Mouse (Mus musculus): ENCODE data around the gene Prdm11. TPM values are rescaled to one million over a fixed set of nuclear protein-coding genes. Genes with fewer than 3 reads are reported as not detected.

Gene Prdm11
- total and polyA plus RNA-seq, 3 experiments: 33.8 to 122 (median 87.1) TPM

- DNase-seq (ENCODE audit: low spot score) (no peak), ATAC-seq (ENCODE audit: extremely low read depth, insufficient number of reproducible peaks, low FRiP score, poor library complexity, severe bottlenecking) (no peak)
- Histone ChIP-seq H3K36me3 (replicated peaks) (no peaks in the 10 kb centered on the region), H3K4me3 (ENCODE audit: low read depth, low read length) (no peak overlapping the region), H3K27me3 (ENCODE audit: insufficient read depth, low read length) (peaks cover 45% of the 10 kb centered on the region), H3K9me3 (replicated peaks) (no peaks in the 10 kb centered on the region), H3K4me1 (ENCODE audit: insufficient read depth, low read depth, low read length) (peaks cover 2% of the 10 kb centered on the region; the same call in 1 of the 2 replicates)
- TF ChIP-seq TAL1 (conservative IDR thresholded peaks at IDR 0.05; ENCODE audit: low read depth, low read length) (no peak), POLR2AphosphoS5 (IDR thresholded peaks at IDR 0.05; ENCODE audit: insufficient replicate concordance, low read depth, low read length) (no peak), GATA2 (IDR thresholded peaks at IDR 0.05; ENCODE audit: borderline replicate concordance, low read depth, low read length) (no peak), CTCF (IDR thresholded peaks at IDR 0.05; ENCODE audit: low read depth, low read length) (no peak), GATA1 (IDR thresholded peaks at IDR 0.05; ENCODE audit: borderline replicate concordance, low read length) (no peak)
Observed at GRCm38 (mm10) chr2:92938063-92938462, 107.9 kb downstream of the Prdm11 start.

- DNase-seq (ENCODE audit: low spot score): no peak
- Histone ChIP-seq H3K4me3 (ENCODE audit: low read depth, low read length) (no peak overlapping the region), H3K4me1 (ENCODE audit: insufficient read depth, low read depth, low read length) (0 out of 2 replicates have a peak, but pooled peaks cover 5% of the 10 kb centered on the region), H3K9me3 (replicated peaks) (no peaks in the 10 kb centered on the region), H3K36me3 (replicated peaks) (no peaks in the 10 kb centered on the region), H3K27me3 (ENCODE audit: insufficient read depth, low read length) (peaks cover 47% of the 10 kb centered on the region)
- ATAC-seq (ENCODE audit: extremely low read depth, insufficient number of reproducible peaks, low FRiP score, poor library complexity, severe bottlenecking): no peak
- TF ChIP-seq POLR2AphosphoS5 (IDR thresholded peaks at IDR 0.05; ENCODE audit: insufficient replicate concordance, low read depth, low read length) (no peak), GATA2 (IDR thresholded peaks at IDR 0.05; ENCODE audit: borderline replicate concordance, low read depth, low read length) (no peak), GATA1 (IDR thresholded peaks at IDR 0.05; ENCODE audit: borderline replicate concordance, low read length) (no peak), TAL1 (conservative IDR thresholded peaks at IDR 0.05; ENCODE audit: low read depth, low read length) (no peak), CTCF (IDR thresholded peaks at IDR 0.05; ENCODE audit: low read depth, low read length) (no peak)
Observed at GRCm38 (mm10) chr2:92935483-92935882, 110.5 kb downstream of the Prdm11 start.

DNA sequence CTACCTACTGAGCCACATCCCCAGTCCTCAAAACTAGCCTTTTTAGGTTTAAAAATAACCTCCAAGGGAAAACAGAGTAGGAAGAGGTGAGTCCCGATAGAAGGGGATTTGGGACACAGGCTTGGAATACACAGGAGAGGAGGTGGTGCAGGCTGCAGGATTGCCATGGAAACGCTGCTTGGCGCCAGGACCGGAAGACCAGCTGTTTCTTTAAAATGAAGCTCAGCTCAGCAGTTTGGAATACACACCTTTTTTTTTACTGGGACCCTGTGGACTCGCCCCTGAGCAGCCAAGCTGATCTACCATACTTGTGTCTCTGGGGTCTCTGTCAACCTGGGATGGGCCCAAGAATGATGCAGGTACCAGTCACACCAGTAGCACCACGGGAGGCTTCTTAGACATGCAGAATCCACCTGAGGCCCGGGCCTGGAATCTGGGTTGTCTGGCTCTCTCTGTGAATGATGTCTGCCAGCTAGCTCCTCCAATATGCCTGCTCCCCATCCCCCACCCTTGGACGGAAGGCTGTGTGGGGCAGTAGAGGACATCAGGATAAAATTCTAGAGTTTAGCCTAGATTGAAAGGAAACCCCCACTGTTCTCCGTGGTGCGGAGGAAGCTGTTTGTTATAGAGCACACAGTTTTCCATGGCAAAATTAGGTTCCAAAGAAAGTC, 111.5 kb downstream of the Prdm11 start:
- ATAC-seq (ENCODE audit: extremely low read depth, insufficient number of reproducible peaks, low FRiP score, poor library complexity, severe bottlenecking) (no peak), DNase-seq (ENCODE audit: low spot score) (no peak)
- H3K27me3 ChIP-seq (ENCODE audit: insufficient read depth, low read length): peaks cover 54% of the 10 kb centered on the region
- H3K9me3 ChIP-seq (replicated peaks): no peaks in the 10 kb centered on the region
- H3K4me3 ChIP-seq (ENCODE audit: low read depth, low read length): no peak overlapping the region
- no peak for TF ChIP-seq GATA1 (IDR thresholded peaks at IDR 0.05; ENCODE audit: borderline replicate concordance, low read length)
- no peak for TF ChIP-seq POLR2AphosphoS5 (IDR thresholded peaks at IDR 0.05; ENCODE audit: insufficient replicate concordance, low read depth, low read length)
- TF ChIP-seq CTCF (IDR thresholded peaks at IDR 0.05; ENCODE audit: low read depth, low read length): no peak
- TF ChIP-seq GATA2 (IDR thresholded peaks at IDR 0.05; ENCODE audit: borderline replicate concordance, low read depth, low read length): no peak
- no peak for TF ChIP-seq TAL1 (conservative IDR thresholded peaks at IDR 0.05; ENCODE audit: low read depth, low read length)
- no peaks in the 10 kb centered on the region for H3K36me3 ChIP-seq (replicated peaks)
- H3K4me1 ChIP-seq (ENCODE audit: insufficient read depth, low read depth, low read length): 0 out of 2 replicates have a peak, but pooled peaks cover 5% of the 10 kb centered on the region

- DNase-seq (ENCODE audit: low spot score) (no peak), ATAC-seq (ENCODE audit: extremely low read depth, insufficient number of reproducible peaks, low FRiP score, poor library complexity, severe bottlenecking) (no peak)
- H3K4me3 ChIP-seq (ENCODE audit: low read depth, low read length): no peak overlapping the region
- no peaks in the 10 kb centered on the region for H3K9me3 ChIP-seq (replicated peaks)
- TF ChIP-seq GATA1 (IDR thresholded peaks at IDR 0.05; ENCODE audit: borderline replicate concordance, low read length): no peak
- TF ChIP-seq GATA2 (IDR thresholded peaks at IDR 0.05; ENCODE audit: borderline replicate concordance, low read depth, low read length): no peak
- no peak for TF ChIP-seq POLR2AphosphoS5 (IDR thresholded peaks at IDR 0.05; ENCODE audit: insufficient replicate concordance, low read depth, low read length)
- no peak for TF ChIP-seq CTCF (IDR thresholded peaks at IDR 0.05; ENCODE audit: low read depth, low read length)
- no peak for TF ChIP-seq TAL1 (conservative IDR thresholded peaks at IDR 0.05; ENCODE audit: low read depth, low read length)
- H3K27me3 ChIP-seq (ENCODE audit: insufficient read depth, low read length): peaks cover 47% of the 10 kb centered on the region
- H3K4me1 ChIP-seq (ENCODE audit: insufficient read depth, low read depth, low read length): 0 out of 2 replicates have a peak, but pooled peaks cover 5% of the 10 kb centered on the region
- no peaks in the 10 kb centered on the region for H3K36me3 ChIP-seq (replicated peaks)
Observed at GRCm38 (mm10) chr2:92933379-92933778, 112.6 kb downstream of the Prdm11 start.

DNA sequence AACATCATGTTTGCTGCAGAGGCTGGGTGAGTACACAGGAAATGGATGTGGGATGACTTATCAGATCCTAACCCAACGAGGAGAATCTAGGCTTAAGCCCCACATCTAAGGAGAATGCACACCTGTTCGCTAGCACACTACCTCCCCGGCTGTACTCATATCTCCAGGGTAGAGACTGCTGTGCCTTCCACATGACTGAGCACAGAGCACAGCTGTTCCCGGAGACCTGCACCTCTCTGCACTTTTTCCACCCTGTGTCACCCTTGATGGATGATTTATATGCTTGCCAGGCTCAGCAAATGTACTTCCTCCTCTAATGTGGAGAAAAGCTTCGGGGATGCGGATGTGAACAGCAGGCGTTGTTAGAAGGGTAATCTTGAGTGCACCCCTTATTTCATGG, 114.9 kb downstream of the Prdm11 start:
- Histone ChIP-seq H3K36me3 (replicated peaks) (no peaks in the 10 kb centered on the region), H3K4me3 (ENCODE audit: low read depth, low read length) (no peak overlapping the region), H3K4me1 (ENCODE audit: insufficient read depth, low read depth, low read length) (0 out of 2 replicates have a peak, but pooled peaks cover 5% of the 10 kb centered on the region), H3K27me3 (ENCODE audit: insufficient read depth, low read length) (peaks cover 52% of the 10 kb centered on the region), H3K9me3 (replicated peaks) (no peaks in the 10 kb centered on the region)
- no peak for TF ChIP-seq POLR2AphosphoS5 (IDR thresholded peaks at IDR 0.05; ENCODE audit: insufficient replicate concordance, low read depth, low read length)
- no peak for TF ChIP-seq CTCF (IDR thresholded peaks at IDR 0.05; ENCODE audit: low read depth, low read length)
- no peak for TF ChIP-seq GATA1 (IDR thresholded peaks at IDR 0.05; ENCODE audit: borderline replicate concordance, low read length)
- TF ChIP-seq GATA2 (IDR thresholded peaks at IDR 0.05; ENCODE audit: borderline replicate concordance, low read depth, low read length): no peak
- no peak for TF ChIP-seq TAL1 (conservative IDR thresholded peaks at IDR 0.05; ENCODE audit: low read depth, low read length)
- ATAC-seq (ENCODE audit: extremely low read depth, insufficient number of reproducible peaks, low FRiP score, poor library complexity, severe bottlenecking) (no peak), DNase-seq (ENCODE audit: low spot score) (no peak)

DNA sequence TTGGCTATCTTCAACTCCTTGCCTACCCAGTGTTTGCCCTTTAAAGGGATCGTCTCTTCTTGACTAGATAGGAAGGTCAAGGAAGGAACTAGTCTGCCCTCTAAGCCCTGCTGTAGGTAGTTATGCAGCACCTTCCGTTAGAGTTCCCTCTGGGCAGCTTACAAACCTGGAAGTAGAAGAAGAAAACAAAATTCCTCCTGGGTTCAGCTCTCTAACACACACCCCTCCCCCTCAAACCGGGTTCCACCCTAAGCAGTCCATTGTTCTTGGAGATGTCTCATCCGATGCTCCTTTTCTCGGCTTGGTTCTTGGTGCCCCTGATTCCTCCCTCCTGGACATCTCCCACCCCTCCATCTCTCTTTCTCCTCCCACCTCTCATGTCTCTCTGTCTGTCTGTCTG, 116.3 kb downstream of the Prdm11 start:
- H3K36me3 ChIP-seq (replicated peaks): no peaks in the 10 kb centered on the region

More for the DNA sequence above, 116.3 kb downstream of the Prdm11 start:
- H3K9me3 ChIP-seq (replicated peaks): no peaks in the 10 kb centered on the region
- no peak overlapping the region for H3K4me3 ChIP-seq (ENCODE audit: low read depth, low read length)
- 0 out of 2 replicates have a peak, but pooled peaks cover 3% of the 10 kb centered on the region for H3K4me1 ChIP-seq (ENCODE audit: insufficient read depth, low read depth, low read length)
- peaks cover 54% of the 10 kb centered on the region for H3K27me3 ChIP-seq (ENCODE audit: insufficient read depth, low read length)
- ATAC-seq (ENCODE audit: extremely low read depth, insufficient number of reproducible peaks, low FRiP score, poor library complexity, severe bottlenecking) (no peak), DNase-seq (ENCODE audit: low spot score) (no peak)
- TF ChIP-seq TAL1 (conservative IDR thresholded peaks at IDR 0.05; ENCODE audit: low read depth, low read length) (no peak), GATA2 (IDR thresholded peaks at IDR 0.05; ENCODE audit: borderline replicate concordance, low read depth, low read length) (no peak), CTCF (IDR thresholded peaks at IDR 0.05; ENCODE audit: low read depth, low read length) (no peak), GATA1 (IDR thresholded peaks at IDR 0.05; ENCODE audit: borderline replicate concordance, low read length) (no peak), POLR2AphosphoS5 (IDR thresholded peaks at IDR 0.05; ENCODE audit: insufficient replicate concordance, low read depth, low read length) (no peak)

Data from G1E (cell line).